Mouse (Mus musculus): Measurements from ENCODE around the gene Atp7b. TPM values are rescaled to one million over a fixed set of nuclear protein-coding genes. Genes with fewer than 3 reads are reported as not detected.

Gene Atp7b
- polyA plus RNA-seq (2015; fragmentation: Nextera tagmentation; extraction: Ambion mirVana) = 7.3 and 12.0 TPM in 2 replicates

DNA sequence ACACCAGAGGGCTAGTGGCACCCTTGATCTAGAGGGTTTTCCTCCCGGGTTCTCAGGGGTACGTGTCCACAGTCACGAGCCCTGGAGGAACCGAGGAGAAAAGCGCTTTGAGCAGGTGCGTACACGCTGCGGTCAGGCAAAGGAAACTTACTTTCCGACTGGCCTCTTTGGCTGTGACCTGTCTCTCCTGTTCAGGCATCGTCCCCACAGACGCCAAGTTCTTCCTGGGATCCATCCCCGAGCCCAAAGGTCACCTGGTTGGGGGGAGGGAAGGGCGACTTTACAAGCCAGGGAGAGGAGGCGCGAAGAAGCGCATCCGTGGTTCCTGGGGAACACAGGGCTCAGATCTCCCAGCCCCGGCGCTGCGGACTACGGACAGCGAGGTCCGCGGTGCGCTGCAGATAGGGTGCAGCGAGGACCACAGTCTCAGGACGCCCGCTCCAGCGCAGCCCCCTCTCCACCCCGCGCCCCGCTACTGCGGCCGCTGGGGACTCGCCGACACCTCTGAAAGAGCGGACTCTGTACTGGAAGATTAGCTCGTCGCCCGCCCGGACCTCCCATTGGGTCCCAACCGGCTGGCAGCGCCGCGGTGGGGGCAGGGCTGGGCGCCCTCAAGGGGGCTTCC, at the start of gene Atp7b:
TSS of gene Atp7b (minus strand) at position 485 of the 625 bp plus-strand sequence.
- peak within 1 kb of the TSS; percentile 99 for H3K4me2 ChIP-seq (replicated peaks; ENCODE audit: low read depth, low read length)
- H3K36me3 ChIP-seq (ENCODE audit: insufficient read depth, low read length) = peaks cover 1% of the 10 kb centered on the region
- H3K27ac ChIP-seq (ENCODE audit: low read length) = no peak within 1 kb of the TSS
- peaks cover 7% of the 10 kb centered on the region; the same call in 1 of the 2 replicates for H3K4me1 ChIP-seq (ENCODE audit: insufficient read depth, low read depth, low read length)
- H3K9me3 ChIP-seq (ENCODE audit: low read length) = no peaks in the 10 kb centered on the region
- DNase-seq (ENCODE audit: low spot score) = peak; percentile 33
- peaks cover 13% of the 10 kb centered on the region; the same call in 1 of the 2 replicates for H3K27me3 ChIP-seq (replicated peaks; ENCODE audit: insufficient read depth, low read length)
- peak; percentile 69 for ATAC-seq
- 2% methylated on average over 29 of the region's 46 CpGs for WGBS
- peak within 1 kb of the TSS; percentile 68 for H3K4me3 ChIP-seq (ENCODE audit: low read depth, low read length)
- no peak for TF ChIP-seq CTCF (IDR thresholded peaks at IDR 0.05)
- no peak for TF ChIP-seq EP300 (IDR thresholded peaks at IDR 0.05)
- H3K9ac ChIP-seq (replicated peaks; ENCODE audit: low read depth) = peak within 1 kb of the TSS; percentile 48

- Histone ChIP-seq H3K4me1 (ENCODE audit: insufficient read depth, low read depth, low read length) (no peaks in the 10 kb centered on the region), H3K9ac (replicated peaks; ENCODE audit: low read depth) (no peak overlapping the region), H3K27me3 (replicated peaks; ENCODE audit: insufficient read depth, low read length) (no peaks in the 10 kb centered on the region), H3K4me3 (ENCODE audit: low read depth, low read length) (no peak overlapping the region), H3K27ac (ENCODE audit: low read length) (no peak overlapping the region), H3K36me3 (ENCODE audit: insufficient read depth, low read length) (no peaks in the 10 kb centered on the region), H3K9me3 (ENCODE audit: low read length) (no peaks in the 10 kb centered on the region), H3K4me2 (replicated peaks; ENCODE audit: low read depth, low read length) (no peak overlapping the region)
- TF ChIP-seq CTCF (IDR thresholded peaks at IDR 0.05) = no peak
- TF ChIP-seq EP300 (IDR thresholded peaks at IDR 0.05) = no peak
- 60% methylated on average over 4 of the region's 4 CpGs for WGBS
- no peak for DNase-seq (ENCODE audit: low spot score)
- ATAC-seq = no peak
These were observed 46.9 kb upstream of the Atp7b start for GRCm38 (mm10) chr8:22107020-22107419.

- DNase-seq (ENCODE audit: low spot score) = peak; percentile 24
- 44% methylated on average over 8 of the region's 8 CpGs for WGBS
- no peak overlapping the region for H3K27ac ChIP-seq (ENCODE audit: low read length)
These were observed 31.5 kb upstream of the Atp7b start for GRCm38 (mm10) chr8:22091568-22091967.

DNA sequence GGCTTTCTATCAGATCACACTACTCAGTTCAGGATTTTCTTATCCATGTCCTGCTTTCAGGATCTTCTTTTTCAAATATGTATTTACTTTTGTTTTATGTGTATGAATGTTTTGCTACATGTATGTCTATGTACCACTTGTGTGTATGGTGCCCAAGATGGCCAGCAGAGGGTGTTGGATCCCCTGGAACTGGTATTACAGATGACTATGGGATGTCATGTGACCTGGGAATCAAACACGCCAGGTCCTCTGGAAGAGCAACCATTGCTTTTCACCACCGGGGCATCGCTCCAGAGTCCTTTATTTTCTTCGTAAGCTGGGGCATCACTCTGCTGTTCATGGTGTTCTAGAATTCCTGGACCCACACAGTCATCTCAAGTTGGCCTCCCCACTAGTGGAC, 29.1 kb upstream of the Atp7b start:
- Histone ChIP-seq H3K4me2 (replicated peaks; ENCODE audit: low read depth, low read length) (no peak overlapping the region), H3K27ac (ENCODE audit: low read length) (no peak overlapping the region), H3K27me3 (replicated peaks; ENCODE audit: insufficient read depth, low read length) (no peaks in the 10 kb centered on the region), H3K36me3 (ENCODE audit: insufficient read depth, low read length) (no peaks in the 10 kb centered on the region), H3K4me3 (ENCODE audit: low read depth, low read length) (no peak overlapping the region), H3K9ac (replicated peaks; ENCODE audit: low read depth) (no peak overlapping the region), H3K4me1 (ENCODE audit: insufficient read depth, low read depth, low read length) (no peaks in the 10 kb centered on the region), H3K9me3 (ENCODE audit: low read length) (no peaks in the 10 kb centered on the region)
- DNase-seq (ENCODE audit: low spot score) (no peak), ATAC-seq (no peak)
- 95% methylated on average over 4 of the region's 4 CpGs for WGBS
- no peak for TF ChIP-seq EP300 (IDR thresholded peaks at IDR 0.05)
- 0 out of 2 replicates have a peak, but pooled peaks have one; percentile 2 for TF ChIP-seq CTCF (IDR thresholded peaks at IDR 0.05)

More at GRCm38 (mm10) chr8:22091568-22091967, 31.5 kb upstream of the Atp7b start:
- no peak overlapping the region for H3K4me3 ChIP-seq (ENCODE audit: low read depth, low read length)
- no peaks in the 10 kb centered on the region for H3K27me3 ChIP-seq (replicated peaks; ENCODE audit: insufficient read depth, low read length)
- no peaks in the 10 kb centered on the region for H3K36me3 ChIP-seq (ENCODE audit: insufficient read depth, low read length)
- H3K9me3 ChIP-seq (ENCODE audit: low read length) = no peaks in the 10 kb centered on the region
- no peak overlapping the region for H3K9ac ChIP-seq (replicated peaks; ENCODE audit: low read depth)
- peak; percentile 46 for TF ChIP-seq CTCF (IDR thresholded peaks at IDR 0.05)
- no peak for TF ChIP-seq EP300 (IDR thresholded peaks at IDR 0.05)
- no peak for ATAC-seq
- H3K4me1 ChIP-seq (ENCODE audit: insufficient read depth, low read depth, low read length) = no peaks in the 10 kb centered on the region
- no peak overlapping the region for H3K4me2 ChIP-seq (replicated peaks; ENCODE audit: low read depth, low read length)

GRCm38 (mm10) chr8:22079313-22080007, 19.4 kb upstream of the Atp7b start:
- 77% methylated on average over 9 of the region's 9 CpGs for WGBS
- Histone ChIP-seq H3K4me3 (ENCODE audit: low read depth, low read length) (no peak overlapping the region), H3K9me3 (ENCODE audit: low read length) (no peaks in the 10 kb centered on the region), H3K36me3 (ENCODE audit: insufficient read depth, low read length) (no peaks in the 10 kb centered on the region), H3K9ac (replicated peaks; ENCODE audit: low read depth) (no peak overlapping the region), H3K27ac (ENCODE audit: low read length) (no peak overlapping the region), H3K4me1 (ENCODE audit: insufficient read depth, low read depth, low read length) (no peaks in the 10 kb centered on the region), H3K4me2 (replicated peaks; ENCODE audit: low read depth, low read length) (no peak overlapping the region), H3K27me3 (replicated peaks; ENCODE audit: insufficient read depth, low read length) (no peaks in the 10 kb centered on the region)
- no peak for DNase-seq (ENCODE audit: low spot score)
- TF ChIP-seq CTCF (IDR thresholded peaks at IDR 0.05) = no peak
- TF ChIP-seq EP300 (IDR thresholded peaks at IDR 0.05) = no peak
- no peak for ATAC-seq

DNA sequence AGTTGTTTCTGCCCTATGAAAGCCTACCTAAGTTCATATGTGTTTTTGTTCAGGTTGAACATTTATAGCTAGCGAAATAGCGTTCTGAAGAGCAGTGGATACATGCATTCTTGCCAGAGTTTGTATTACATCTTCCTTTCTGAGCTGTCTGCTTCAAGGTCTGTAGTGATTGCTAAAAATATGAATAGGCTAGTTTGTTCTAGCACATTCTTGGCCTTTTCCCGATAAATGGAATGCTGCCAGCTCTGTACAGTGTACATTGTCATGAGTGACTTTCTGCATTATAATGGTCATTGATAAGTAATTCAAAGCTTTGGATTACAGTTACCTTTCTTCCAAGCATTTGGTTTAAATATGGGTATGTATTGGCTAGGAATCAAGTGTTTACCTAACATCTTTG, 1.0 kb upstream of the Atp7b start:
- 0% methylated on average over 3 of the region's 3 CpGs for WGBS
- H3K4me1 ChIP-seq (ENCODE audit: insufficient read depth, low read depth, low read length) = peaks cover 7% of the 10 kb centered on the region; the same call in 1 of the 2 replicates
- peak overlapping the region; percentile 99 for H3K4me2 ChIP-seq (replicated peaks; ENCODE audit: low read depth, low read length)
- H3K27me3 ChIP-seq (replicated peaks; ENCODE audit: insufficient read depth, low read length) = peaks cover 13% of the 10 kb centered on the region; the same call in 1 of the 2 replicates
- H3K9me3 ChIP-seq (ENCODE audit: low read length) = no peaks in the 10 kb centered on the region
- TF ChIP-seq EP300 (IDR thresholded peaks at IDR 0.05) (no peak), CTCF (IDR thresholded peaks at IDR 0.05) (no peak)
- H3K36me3 ChIP-seq (ENCODE audit: insufficient read depth, low read length) = peaks cover 13% of the 10 kb centered on the region
- H3K9ac ChIP-seq (replicated peaks; ENCODE audit: low read depth) = no peak overlapping the region
- no peak for ATAC-seq
- no peak for DNase-seq (ENCODE audit: low spot score)
- no peak overlapping the region for H3K27ac ChIP-seq (ENCODE audit: low read length)
- H3K4me3 ChIP-seq (ENCODE audit: low read depth, low read length) = peak overlapping the region; percentile 68
